Mouse (Mus musculus) hindbrain, embryonic 10.5 days (tissue): ENCODE measurements around the gene Gm45717. TPM values are rescaled to one million over a fixed set of nuclear protein-coding genes. Genes with fewer than 3 reads are reported as not detected.

ENCODE experiments used
- DNase-seq: peaks from one replicate; pipeline ENCODE4 v3.0.0-alpha.2; 2017; ENCODE audit warnings: low spot score
- H3K27ac ChIP-seq: fragments of 300-500 bp; sonication (generic); 2 replicates; pipeline ENCODE4 v1.5.1; 2016; ENCODE audit warnings: mild to moderate bottlenecking, moderate library complexity
- H3K27me3 ChIP-seq: fragments of 300-500 bp; sonication (generic); 2 replicates; pipeline ENCODE4 v1.6.1; 2016; ENCODE audit warnings: mild to moderate bottlenecking; ENCODE audit not compliant: poor library complexity, insufficient read depth, severe bottlenecking
- H3K36me3 ChIP-seq: fragments of 300-500 bp; sonication (generic); 2 replicates; pipeline ENCODE4 v1.6.1; 2016; ENCODE audit warnings: mild to moderate bottlenecking, moderate library complexity
- H3K4me1 ChIP-seq: fragments of 300-500 bp; sonication (generic); replicated peaks from 2 replicates; pipeline ENCODE4 v1.6.1; 2016; ENCODE audit warnings: mild to moderate bottlenecking
- H3K4me3 ChIP-seq: fragments of 300-500 bp; sonication (generic); 2 replicates; pipeline ENCODE4 v1.5.1; 2016; ENCODE audit warnings: mild to moderate bottlenecking, moderate library complexity
- H3K9me3 ChIP-seq: fragments of 300-500 bp; sonication (generic); 2 replicates; pipeline ENCODE4 v1.6.1; 2016; ENCODE audit warnings: mild to moderate bottlenecking, moderate library complexity
- WGBS: fragments of 180-500 bp; shearing (Covaris S2); methylation state at CpG from one replicate; pipeline ENCODE4 v1.1.7; 2016; 5-methylcytosine and 5-hydroxymethylcytosine counted together
- polyA plus RNA-seq: library from polyadenylated mRNA; unstranded; fragments of >200 nt; fragmentation: Nextera tagmentation; extraction: Ambion mirVana; gene quantifications from 2 replicates; pipeline ENCODE4 v1.2.1, GENCODE M21; 2016

The Gm45717 gene
- polyA plus RNA-seq, 1 experiment from 2014 or later: 0.35 TPM

GRCm38 (mm10) chr7:140949255-140949654 lies 6.5 kb downstream of the Gm45717 start:
- peaks cover 62% of the 10 kb centered on the region for H3K36me3 ChIP-seq
- 90% methylated on average over 6 of the region's 6 CpGs for WGBS

DNA sequence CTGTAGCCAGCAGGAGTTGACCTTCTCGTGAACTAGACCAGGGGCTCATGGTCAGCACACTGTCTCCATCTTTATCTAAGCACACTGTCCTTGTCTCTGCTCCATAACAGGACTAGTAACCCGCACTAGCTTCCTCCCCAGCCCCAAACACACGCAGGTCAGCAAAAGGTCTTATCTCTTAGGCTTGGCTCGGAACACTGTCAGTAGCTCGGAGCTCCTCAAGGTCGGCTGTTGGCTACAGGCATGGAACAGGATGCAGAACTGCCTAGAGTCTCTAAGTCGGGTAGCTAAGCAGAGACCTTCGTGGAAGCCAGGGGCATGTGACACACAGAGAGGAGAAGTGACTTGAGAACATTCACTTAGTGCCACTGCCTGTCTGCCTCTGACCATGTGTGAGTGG lies 7.6 kb downstream of the Gm45717 start:
- 90% methylated on average over 8 of the region's 8 CpGs for WGBS
- Histone ChIP-seq H3K4me3 (no peak overlapping the region), H3K27me3 (no peaks in the 10 kb centered on the region), H3K36me3 (peaks cover 62% of the 10 kb centered on the region), H3K9me3 (no peaks in the 10 kb centered on the region), H3K4me1 (peaks cover 39% of the 10 kb centered on the region), H3K27ac (no peak overlapping the region)
- DNase-seq: no peak

More at GRCm38 (mm10) chr7:140949255-140949654, 6.5 kb downstream of the Gm45717 start:
- no peak for DNase-seq
- Histone ChIP-seq H3K4me3 (no peak overlapping the region), H3K27me3 (no peaks in the 10 kb centered on the region), H3K4me1 (peaks cover 44% of the 10 kb centered on the region), H3K27ac (no peak overlapping the region), H3K9me3 (no peaks in the 10 kb centered on the region)

GRCm38 (mm10) chr7:140946980-140947379 lies 8.8 kb downstream of the Gm45717 start:
- Histone ChIP-seq H3K36me3 (peaks cover 56% of the 10 kb centered on the region), H3K4me3 (no peak overlapping the region), H3K27ac (no peak overlapping the region), H3K27me3 (no peaks in the 10 kb centered on the region), H3K9me3 (no peaks in the 10 kb centered on the region), H3K4me1 (peaks cover 40% of the 10 kb centered on the region)
- no peak for DNase-seq
- WGBS: 71% methylated on average over 7 of the region's 7 CpGs

DNA sequence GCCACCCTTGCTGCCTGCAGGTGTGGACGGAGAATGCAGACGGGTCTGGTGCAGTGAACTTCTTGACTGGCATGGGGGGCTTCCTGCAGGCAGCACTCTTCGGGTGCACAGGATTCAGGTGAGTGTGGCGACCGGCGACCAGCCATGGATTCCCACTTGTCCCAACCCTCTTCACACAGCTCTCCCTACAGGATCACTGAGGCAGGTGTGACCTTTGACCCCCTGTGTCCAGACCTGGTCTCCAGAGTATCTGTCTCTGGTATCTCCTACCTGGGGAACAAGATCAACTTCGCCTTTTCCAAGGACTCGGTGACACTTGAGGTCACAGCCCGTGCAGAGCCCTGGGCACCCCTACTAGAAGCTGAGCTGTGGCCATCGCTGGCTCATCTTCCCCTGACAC lies 9.4 kb downstream of the Gm45717 start:
- Histone ChIP-seq H3K27me3 (no peaks in the 10 kb centered on the region), H3K9me3 (no peaks in the 10 kb centered on the region), H3K36me3 (peaks cover 56% of the 10 kb centered on the region), H3K27ac (no peak overlapping the region), H3K4me3 (no peak overlapping the region), H3K4me1 (peaks cover 39% of the 10 kb centered on the region)
- 92% methylated on average over 10 of the region's 10 CpGs for WGBS
- DNase-seq: no peak

GRCm38 (mm10) chr7:140945247-140945646 lies 10.5 kb downstream of the Gm45717 start:
- Histone ChIP-seq H3K4me3 (no peak overlapping the region), H3K9me3 (no peaks in the 10 kb centered on the region), H3K36me3 (peaks cover 56% of the 10 kb centered on the region), H3K4me1 (peaks cover 28% of the 10 kb centered on the region), H3K27me3 (no peaks in the 10 kb centered on the region), H3K27ac (no peak overlapping the region)
- no peak for DNase-seq
- 90% methylated on average over 5 of the region's 5 CpGs for WGBS

- H3K27me3 ChIP-seq: no peaks in the 10 kb centered on the region
- H3K4me3 ChIP-seq: no peak overlapping the region
- no peak overlapping the region for H3K27ac ChIP-seq
- H3K9me3 ChIP-seq: no peaks in the 10 kb centered on the region
- peaks cover 29% of the 10 kb centered on the region for H3K4me1 ChIP-seq
- H3K36me3 ChIP-seq: peaks cover 46% of the 10 kb centered on the region
- 89% methylated on average over 7 of the region's 7 CpGs for WGBS
- DNase-seq: no peak
These were observed 11.5 kb downstream of the Gm45717 start for GRCm38 (mm10) chr7:140944236-140944635.

- Histone ChIP-seq H3K27me3 (no peaks in the 10 kb centered on the region), H3K36me3 (peaks cover 37% of the 10 kb centered on the region), H3K9me3 (no peaks in the 10 kb centered on the region), H3K4me1 (peaks cover 29% of the 10 kb centered on the region), H3K27ac (0 out of 2 replicates have a peak overlapping the region, but pooled peaks have one; percentile 35), H3K4me3 (no peak overlapping the region)
- no peak for DNase-seq
- 92% methylated on average over 4 of the region's 4 CpGs for WGBS
These were observed 12.4 kb downstream of the Gm45717 start for GRCm38 (mm10) chr7:140943356-140943755.

- no peaks in the 10 kb centered on the region for H3K27me3 ChIP-seq
- peak overlapping the region; percentile 35; the same call in 1 of the 2 replicates for H3K27ac ChIP-seq
- H3K9me3 ChIP-seq: no peaks in the 10 kb centered on the region
- no peak overlapping the region for H3K4me3 ChIP-seq
- peaks cover 29% of the 10 kb centered on the region for H3K4me1 ChIP-seq
- 93% methylated on average over 10 of the region's 10 CpGs for WGBS
- DNase-seq: no peak
- H3K36me3 ChIP-seq: peaks cover 31% of the 10 kb centered on the region
These were observed 12.9 kb downstream of the Gm45717 start for GRCm38 (mm10) chr7:140942811-140943210.

DNA sequence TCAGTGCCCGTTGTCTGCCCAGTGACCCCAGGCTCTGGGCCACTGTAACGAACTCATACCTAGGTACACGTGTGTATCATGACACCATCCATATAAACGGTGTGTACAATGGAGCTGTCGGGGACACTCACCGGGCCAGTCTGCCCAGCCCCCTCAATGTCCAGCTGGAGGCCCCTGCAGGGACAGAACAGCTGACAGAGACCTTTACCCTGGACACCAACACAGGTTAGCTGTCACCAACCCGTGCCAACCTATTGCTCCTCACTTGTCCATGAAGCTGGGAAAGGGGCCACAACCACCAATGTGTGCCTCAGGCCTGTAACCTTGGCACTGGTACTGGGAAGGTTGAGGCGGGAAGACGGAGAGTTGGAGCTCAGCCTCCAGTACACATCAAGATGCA lies 13.4 kb downstream of the Gm45717 start:
- Histone ChIP-seq H3K4me3 (peak overlapping the region; percentile 65), H3K27ac (peak overlapping the region; percentile 93), H3K4me1 (peaks cover 29% of the 10 kb centered on the region), H3K9me3 (no peaks in the 10 kb centered on the region), H3K36me3 (peaks cover 27% of the 10 kb centered on the region), H3K27me3 (no peaks in the 10 kb centered on the region)
- DNase-seq: no peak
- 66% methylated on average over 9 of the region's 9 CpGs for WGBS

DNA sequence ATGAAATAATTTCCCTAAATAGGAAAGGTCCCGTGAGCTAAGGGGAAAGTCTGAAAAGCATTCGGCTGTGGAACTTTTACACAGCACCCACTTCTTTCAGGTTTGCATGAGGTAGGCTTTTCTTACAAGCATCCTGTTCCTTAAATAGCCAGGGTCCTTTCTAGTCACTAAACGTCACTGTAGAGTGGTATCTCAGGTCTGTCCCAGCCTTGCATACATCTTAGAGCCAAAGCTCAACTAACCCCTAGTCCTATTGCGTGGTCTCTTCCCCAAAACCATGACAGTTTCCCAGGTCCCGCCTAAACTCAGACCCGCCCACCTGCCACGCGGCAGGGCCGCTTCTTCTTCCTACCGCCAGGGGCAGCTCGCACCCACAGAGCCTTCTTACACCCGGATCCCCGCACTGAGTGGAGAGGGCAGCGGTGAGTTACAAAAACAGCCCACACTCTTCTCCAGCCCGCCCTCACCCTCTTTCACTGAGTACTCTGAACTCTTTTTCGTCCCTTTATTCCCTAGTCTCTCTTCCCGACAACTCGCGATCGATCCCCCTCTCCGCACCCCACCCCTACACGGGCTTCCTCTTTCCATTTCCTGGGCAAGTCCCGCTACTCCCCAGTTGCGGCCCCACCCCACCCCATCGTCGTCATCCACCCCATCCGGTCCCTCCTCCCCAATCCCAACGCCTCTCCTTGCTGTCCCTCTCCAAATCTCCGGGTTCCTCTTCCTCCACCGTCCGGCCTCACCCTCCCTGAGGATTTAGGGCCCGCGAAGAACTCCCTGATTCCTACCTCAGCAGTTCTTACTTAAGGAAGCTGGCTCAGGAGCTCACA lies 14.3 kb downstream of the Gm45717 start, which contains the start of gene Pgghg:
Pgghg (plus strand) TSS at position 170 of the 830 bp plus-strand sequence.
- DNase-seq: peak; percentile 89
- Histone ChIP-seq H3K4me1 (peaks cover 29% of the 10 kb centered on the region), H3K27me3 (no peaks in the 10 kb centered on the region), H3K4me3 (peak within 1 kb of the TSS; percentile 65), H3K27ac (peak within 1 kb of the TSS; percentile 93), H3K36me3 (peaks cover 18% of the 10 kb centered on the region), H3K9me3 (no peaks in the 10 kb centered on the region)
- 4% methylated on average over 33 of the region's 33 CpGs for WGBS

GRCm38 (mm10) chr7:140939669-140940171 lies 16.0 kb downstream of the Gm45717 start:
- DNase-seq: peak; percentile 50
- Histone ChIP-seq H3K27me3 (no peaks in the 10 kb centered on the region), H3K9me3 (no peaks in the 10 kb centered on the region), H3K36me3 (peaks cover 2% of the 10 kb centered on the region; the same call in 1 of the 2 replicates), H3K27ac (peak overlapping the region; percentile 50), H3K4me3 (no peak overlapping the region), H3K4me1 (peaks cover 29% of the 10 kb centered on the region)
- WGBS: 10% methylated on average over 8 of the region's 8 CpGs

DNA sequence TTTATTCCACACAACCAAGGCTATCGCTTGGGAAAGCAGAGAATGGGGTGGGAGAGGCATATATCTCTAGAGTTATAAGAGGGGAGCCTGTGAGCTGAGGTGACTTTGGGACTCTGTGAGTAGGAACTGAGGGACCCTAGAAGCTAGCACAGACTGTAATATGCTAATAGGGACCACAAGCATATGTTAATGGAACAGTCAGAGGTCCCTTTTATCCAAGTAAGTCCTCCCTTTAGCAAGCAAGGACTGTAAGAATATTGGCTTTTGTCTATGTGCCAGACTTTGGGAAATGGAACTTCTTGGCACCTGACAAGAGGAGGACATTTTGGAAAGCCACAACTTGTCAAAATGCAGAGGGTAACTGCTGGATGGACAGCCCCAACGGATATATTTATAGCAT lies 16.8 kb downstream of the Gm45717 start:
- no peak overlapping the region for H3K4me3 ChIP-seq
- peaks cover 29% of the 10 kb centered on the region for H3K4me1 ChIP-seq
- no peak overlapping the region for H3K27ac ChIP-seq
- no peak for DNase-seq
- no peaks in the 10 kb centered on the region for H3K36me3 ChIP-seq
- H3K9me3 ChIP-seq: no peaks in the 10 kb centered on the region
- H3K27me3 ChIP-seq: no peaks in the 10 kb centered on the region
- WGBS: 18% methylated on average over 2 of the region's 2 CpGs

- peaks cover 29% of the 10 kb centered on the region for H3K4me1 ChIP-seq
- whole genome bisulfite sequencing: 40% methylated on average over 3 of the region's 3 CpGs
- H3K27me3 ChIP-seq: no peaks in the 10 kb centered on the region
- H3K4me3 ChIP-seq: no peak overlapping the region
- H3K27ac ChIP-seq: no peak overlapping the region
- H3K9me3 ChIP-seq: no peaks in the 10 kb centered on the region
- H3K36me3 ChIP-seq: no peaks in the 10 kb centered on the region
- no peak for DNase-seq
These were observed 17.3 kb downstream of the Gm45717 start for GRCm38 (mm10) chr7:140938436-140938835.
